Mouse (Mus musculus): ENCODE results near the gene Cd209d. TPM values are rescaled to one million over a fixed set of nuclear protein-coding genes. Genes with fewer than 3 reads are reported as not detected.
"Not testable (repeated sequence)": the region's sequence is repeated elsewhere in the genome, so short reads cannot be mapped to it uniquely, and the experiment has no call there.

The Cd209d gene
- not detected for total RNA-seq (2021)
- long read RNA-seq = 0 reads

- no peak for DNase-seq (ENCODE audit: low spot score in 2 of 2)
Measured at GRCm38 (mm10) chr8:3878455-3878854, at the start of gene Cd209d. TSS of gene Cd209d (minus strand) at chr8:3878555.

- no peak for DNase-seq (ENCODE audit: low spot score in 2 of 2)
Measured at GRCm38 (mm10) chr8:3926744-3927143, 48.4 kb upstream of the Cd209d start, which contains the start of gene Cd209b. TSS of gene Cd209b (minus strand) at chr8:3926844.

- DNase-seq (ENCODE audit: low spot score in 2 of 2) = no peak
Measured at GRCm38 (mm10) chr8:3876121-3876520, 2.2 kb downstream of the Cd209d start.

- DNase-seq (ENCODE audit: low spot score in 2 of 2) = not testable (repeated sequence)
Measured at GRCm38 (mm10) chr8:3862736-3863135, 15.6 kb downstream of the Cd209d start.

GRCm38 (mm10) chr8:3854209-3854608 is 24.1 kb downstream of the Cd209d start, which contains the start of gene Cd209e:
TSS of gene Cd209e (minus strand) at chr8:3854309.
- no peak for DNase-seq (ENCODE audit: low spot score in 2 of 2)

Other genes starting within 250 kb of the Cd209d start
- gene Stxbp2, start 247.6 kb downstream of the Cd209d start, total RNA-seq (2021) = 10 to 100 TPM; 50.2 to 61.8 TPM
- gene Retn, start 222.8 kb downstream of the Cd209d start, total RNA-seq (2021) = 1 to 10 TPM; 1.1 TPM
- gene Mcemp1, start 212.8 kb downstream of the Cd209d start, total RNA-seq (2021) = under 1 TPM; 0.38 to 0.39 TPM
- gene Fcor, start 206.2 kb downstream of the Cd209d start, total RNA-seq (2021) = 10 to 100 TPM; 23.0 to 24.6 TPM
- gene Trappc5, start 202.3 kb downstream of the Cd209d start, total RNA-seq (2021) = 10 to 100 TPM; 31.5 to 34.4 TPM
- gene Fcer2a, start 184.4 kb downstream of the Cd209d start, total RNA-seq (2021) = not detected
- gene Clec4g, start 157.9 kb downstream of the Cd209d start, total RNA-seq (2021) = not detected
- gene Cd209a, start 129.6 kb downstream of the Cd209d start, total RNA-seq (2021) = not detected
- gene Cd209e, start 24.2 kb downstream of the Cd209d start, total RNA-seq (2021) = not detected
- gene Cd209b, start 48.3 kb upstream of the Cd209d start, total RNA-seq (2021) = under 1 TPM in 1 of 2 experiments, not detected in 1; 0.69 TPM
- gene Cd209c, start 76.2 kb upstream of the Cd209d start, total RNA-seq (2021) = under 1 TPM in 1 of 2 experiments, not detected in 1; 0.42 TPM
- under 1 TPM in 1 of 2 experiments, not detected in 1; 0.23 TPM for gene Cd209f, start 227.3 kb upstream of the Cd209d start, total RNA-seq (2021)